ENCODE assay signal across 20 mouse cellular contexts in the genomic region with DNA sequence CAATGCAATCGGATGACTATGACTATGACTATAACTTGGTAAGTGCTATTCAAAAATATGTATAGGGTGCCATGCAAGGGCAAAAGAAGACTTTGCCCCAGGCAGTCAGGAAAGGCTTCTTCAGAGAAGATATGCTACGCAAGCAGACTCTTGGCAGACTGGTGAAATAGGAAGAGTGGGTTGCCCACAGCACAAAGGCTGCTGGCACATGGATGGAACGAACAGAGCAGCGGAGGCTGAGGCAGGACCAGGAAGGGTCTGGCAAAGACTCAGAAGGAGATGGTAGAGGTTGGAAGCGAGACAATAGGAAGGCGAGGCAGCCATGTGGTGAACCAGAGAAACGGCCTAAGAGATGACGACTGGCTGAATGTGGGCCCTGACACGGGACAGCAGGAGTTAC.
DNase-seq lines count a peak whose midpoint lies in the region; ATAC-seq lines count a peak whose summit lies in the region.
"Had no signal": no experiment of that assay in that cellular context is flagged by ENCODE, and none has a peak within 500 bp of the region (broad histone marks: within the 10 kb centered on the region; RNA-seq: fewer than 3 reads in every experiment).

No protein-coding gene starts in this region.

- peak; percentile 66 for ATAC-seq in frontal cortex, adult (ENCODE audit: low TSS enrichment)
- no peak for ATAC-seq in granulocyte monocyte progenitor cell, adult 5-6 weeks (replicated peaks; ENCODE audit: poor library complexity, severe bottlenecking)
- ATAC-seq: activated CD4-positive, CD25-positive, alpha-beta regulatory T cell, adult 4 months; CD4-positive, CD25-positive, alpha-beta regulatory T cell, adult 4 months; Patski had no signal

- no peak for DNase-seq in frontal cortex, postnatal 10 days (ENCODE audit: low spot score in 2 of 2)
- DNase-seq in right cerebral cortex, adult 18-20 months, result peak; percentile 28
- DNase-seq in right cerebral cortex, postnatal 36 days (ENCODE audit: low spot score in 2 of 2), result no peak
- DNase-seq in brain, adult 2 months (ENCODE audit: low read depth, low spot score), result peak; percentile 40
- DNase-seq: adrenal gland, adult 2 months; adrenal gland, adult 8-10 months; adrenal gland, postnatal 10 days; adrenal gland, postnatal 14 days; adrenal gland, postnatal 25 days; adrenal gland, postnatal 36 days; B cell, adult 2 months; cerebellum, adult 11 months; cerebellum, adult 11-12 months; cerebellum, adult 18-20 months; cerebellum, adult 2 months had no signal

Comparison
In these comparisons a context has a peak if more than half of its experiments do, and no peak if none do; other contexts are left out.
1. DNase-seq: peak in right cerebral cortex, adult 18-20 months (single experiment) and brain, adult 2 months (single experiment); none in frontal cortex, postnatal 10 days (0 of 2) and right cerebral cortex, postnatal 36 days (0 of 2).